Mouse (Mus musculus): ENCODE data around the gene Mief1. TPM values are rescaled to one million over a fixed set of nuclear protein-coding genes. Genes with fewer than 3 reads are reported as not detected.

Gene Mief1
- polyA plus RNA-seq (2014; fragmentation: Illumina TruSeq; extraction: RNeasy Lipid Tissue Mini Kit (QIAGEN cat#74804); ENCODE audit: low read depth, low replicate concordance) = 19.4 TPM

GRCm38 (mm10) chr15:80233733-80234509 is at the start of gene Mief1:
Mief1 (plus strand) TSS chr15:80234018.

GRCm38 (mm10) chr15:80235535-80235934 is 1.7 kb downstream of the Mief1 start, which contains the start of gene AC140267.1:
AC140267.1 (plus strand) TSS chr15:80235835.

GRCm38 (mm10) chr15:80254847-80255645 is 21.2 kb downstream of the Mief1 start, which contains the start of gene Atf4:
Atf4 (plus strand) TSS chr15:80255184.

GRCm38 (mm10) chr15:80263610-80264575 is 30.1 kb downstream of the Mief1 start, which contains the start of gene Rps19bp1:
Rps19bp1 (minus strand) TSS chr15:80264315.

GRCm38 (mm10) chr15:80286851-80287415 is 53.1 kb downstream of the Mief1 start, which contains the start of gene Cacna1i:
Cacna1i (plus strand) TSS chr15:80287238.

Other genes starting within 250 kb of the Mief1 start
- 0.08 TPM for gene Pdgfb, start 219.0 kb upstream of the Mief1 start, polyA plus RNA-seq (2014; fragmentation: Illumina TruSeq; extraction: RNeasy Lipid Tissue Mini Kit (QIAGEN cat#74804); ENCODE audit: low read depth, low replicate concordance)
- gene Syngr1, start 142.7 kb upstream of the Mief1 start, polyA plus RNA-seq (2014; fragmentation: Illumina TruSeq; extraction: RNeasy Lipid Tissue Mini Kit (QIAGEN cat#74804); ENCODE audit: low read depth, low replicate concordance) = 0.06 TPM
- 57.2 TPM for gene Rpl3, start 142.2 kb upstream of the Mief1 start, polyA plus RNA-seq (2014; fragmentation: Illumina TruSeq; extraction: RNeasy Lipid Tissue Mini Kit (QIAGEN cat#74804); ENCODE audit: low read depth, low replicate concordance)
- 0.08 TPM for gene Tab1, start 100.9 kb upstream of the Mief1 start, polyA plus RNA-seq (2014; fragmentation: Illumina TruSeq; extraction: RNeasy Lipid Tissue Mini Kit (QIAGEN cat#74804); ENCODE audit: low read depth, low replicate concordance)
- gene Mgat3, start 60.3 kb upstream of the Mief1 start, polyA plus RNA-seq (2014; fragmentation: Illumina TruSeq; extraction: RNeasy Lipid Tissue Mini Kit (QIAGEN cat#74804); ENCODE audit: low read depth, low replicate concordance) = 0.25 TPM
- gene AC140267.1, start 1.8 kb downstream of the Mief1 start, polyA plus RNA-seq (2014; fragmentation: Illumina TruSeq; extraction: RNeasy Lipid Tissue Mini Kit (QIAGEN cat#74804); ENCODE audit: low read depth, low replicate concordance) = not detected
- gene Atf4, start 21.2 kb downstream of the Mief1 start, polyA plus RNA-seq (2014; fragmentation: Illumina TruSeq; extraction: RNeasy Lipid Tissue Mini Kit (QIAGEN cat#74804); ENCODE audit: low read depth, low replicate concordance) = 28.9 TPM
- gene Rps19bp1, start 30.3 kb downstream of the Mief1 start, polyA plus RNA-seq (2014; fragmentation: Illumina TruSeq; extraction: RNeasy Lipid Tissue Mini Kit (QIAGEN cat#74804); ENCODE audit: low read depth, low replicate concordance) = 3.8 TPM
- 0.11 TPM for gene Cacna1i, start 53.2 kb downstream of the Mief1 start, polyA plus RNA-seq (2014; fragmentation: Illumina TruSeq; extraction: RNeasy Lipid Tissue Mini Kit (QIAGEN cat#74804); ENCODE audit: low read depth, low replicate concordance)

All from testis, adult 10 weeks (tissue).